Mouse (Mus musculus): ENCODE measurements at regions not wholly inside any gene's neighbourhood (a gene's known extent, or its start where the extent isn't known, plus 50 kb on each side); places are given as distances from the start of the nearest gene placed in this dataset.

DNA sequence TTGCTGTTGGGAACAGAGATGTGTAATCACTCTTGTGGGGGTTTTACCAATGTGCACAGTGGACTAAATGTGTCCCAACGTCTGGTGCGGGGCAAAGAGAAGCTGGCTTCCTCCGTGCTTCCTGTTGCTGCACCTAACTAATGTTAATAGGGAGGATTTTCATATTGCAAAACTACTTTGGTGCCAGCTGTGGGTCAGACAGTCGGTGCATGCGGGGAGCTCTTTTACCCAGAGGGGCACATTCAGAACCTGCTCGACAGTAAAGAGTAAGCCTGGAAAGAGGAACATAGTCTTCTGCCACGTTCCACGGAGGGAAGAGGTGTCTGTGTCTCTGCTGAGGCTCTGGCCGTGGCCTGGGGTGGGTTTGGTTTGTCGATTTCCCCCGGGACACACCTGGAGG, 98.7 kb downstream of the Tfap2c start:
- TF ChIP-seq CTCF (IDR thresholded peaks at IDR 0.05) (no peak), POLR2A (IDR thresholded peaks at IDR 0.05; ENCODE audit: insufficient read depth, low read depth, low read length) (no peak), EP300 (IDR thresholded peaks at IDR 0.05; ENCODE audit: insufficient read depth, low read depth, low read length) (no peak)
